Mouse (Mus musculus): ENCODE data around the gene Ephb3. TPM values are rescaled to one million over a fixed set of nuclear protein-coding genes. Genes with fewer than 3 reads are reported as not detected.

Gene Ephb3
- total RNA-seq (2023; ENCODE audit: inconsistent age): not detected in 4 replicates

GRCm38 (mm10) chr16:21204367-21205092 lies at the start of gene Ephb3:
Gene Ephb3, plus strand, starts transcription at chr16:21204755.

Other genes with a start within 250 kb of the Ephb3 start
- gene Teddm3, start 50.8 kb upstream of the Ephb3 start, total RNA-seq (2023; ENCODE audit: inconsistent age): not detected in 4 replicates
- 31.1 to 35.8 TPM (median 32.7 TPM) in 4 replicates for gene Vps8, start 218.4 kb downstream of the Ephb3 start, total RNA-seq (2023; ENCODE audit: inconsistent age)

Data from B cell, adult (primary cell).